Mouse (Mus musculus): ENCODE results near the gene Prr5l. TPM values are rescaled to one million over a fixed set of nuclear protein-coding genes. Genes with fewer than 3 reads are reported as not detected.
A peak's percentile ranks its signal among the peaks of the same experiment; 100 is the strongest.

Gene Prr5l
- total RNA-seq, 2 experiments from 2014 or later: 3.7 to 7.0 TPM

DNA sequence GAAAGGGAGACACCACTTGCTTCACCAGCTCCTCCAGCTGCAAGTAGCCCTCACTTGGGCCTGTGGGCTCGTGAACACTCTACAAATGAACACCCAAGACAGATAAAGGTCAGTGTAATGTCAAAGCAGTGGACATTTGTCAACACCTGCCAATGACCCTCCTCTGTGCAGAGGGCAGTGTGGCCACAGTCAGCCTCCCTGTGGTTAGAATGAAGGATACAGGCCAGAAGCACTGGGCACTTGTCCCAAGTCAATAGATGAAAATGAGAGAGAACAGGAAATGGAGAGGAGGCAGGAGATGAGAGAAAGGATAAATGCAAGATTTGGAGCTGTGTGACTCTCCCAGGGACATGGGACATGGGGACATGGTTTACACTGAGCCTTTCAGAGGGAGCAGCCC, 153.4 kb downstream of the Prr5l start:
- no peak for DNase-seq (ENCODE audit: low spot score in 2 of 2)

DNA sequence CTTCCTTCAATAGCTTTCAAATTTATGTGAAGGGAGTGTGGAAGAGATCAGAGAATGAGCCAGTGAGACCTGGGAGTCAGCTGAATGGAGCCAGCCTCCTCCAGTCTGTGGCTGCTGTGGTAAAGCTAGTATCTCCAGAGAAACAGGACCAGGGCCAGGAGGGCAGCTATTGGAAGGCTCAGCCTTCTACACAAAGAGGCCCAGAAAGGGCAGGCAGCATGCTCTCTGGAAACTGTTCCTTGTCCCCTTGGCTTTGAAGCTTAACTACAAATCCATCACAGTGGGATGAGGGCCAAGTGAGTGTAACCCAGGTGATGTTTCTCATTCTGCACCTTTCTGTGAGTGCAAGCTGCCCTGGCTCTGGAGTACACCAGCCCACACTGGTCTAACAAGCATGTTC, 155.0 kb downstream of the Prr5l start:
- no peak for DNase-seq (ENCODE audit: low spot score in 2 of 2)

DNA sequence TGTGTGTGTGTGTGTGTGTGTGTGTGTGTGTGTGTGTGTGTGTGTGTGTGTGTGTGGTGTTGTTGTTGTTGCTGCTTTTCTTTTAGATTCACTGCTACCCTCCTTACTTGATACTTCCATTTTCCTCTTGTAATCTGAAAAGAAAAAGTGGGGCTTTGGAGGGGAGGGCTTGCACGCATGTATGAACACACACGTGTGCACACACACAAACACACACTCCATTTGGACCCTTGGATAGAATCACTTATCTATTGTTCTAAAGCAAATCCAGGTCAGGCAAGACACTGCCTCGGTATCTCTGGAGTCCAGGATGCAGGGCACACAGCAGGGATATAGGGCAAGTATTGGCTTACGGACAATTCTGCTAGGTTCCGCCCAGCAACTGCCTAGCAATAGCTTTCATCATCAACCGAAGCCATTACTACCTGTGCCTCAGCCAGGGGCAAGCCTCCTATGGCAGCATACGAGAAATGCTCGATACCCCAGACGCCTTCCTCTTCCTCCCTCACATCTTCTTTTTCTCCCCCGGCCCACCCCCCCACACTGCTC, 159.4 kb downstream of the Prr5l start:
- no peak for DNase-seq (ENCODE audit: low spot score in 2 of 2)

DNA sequence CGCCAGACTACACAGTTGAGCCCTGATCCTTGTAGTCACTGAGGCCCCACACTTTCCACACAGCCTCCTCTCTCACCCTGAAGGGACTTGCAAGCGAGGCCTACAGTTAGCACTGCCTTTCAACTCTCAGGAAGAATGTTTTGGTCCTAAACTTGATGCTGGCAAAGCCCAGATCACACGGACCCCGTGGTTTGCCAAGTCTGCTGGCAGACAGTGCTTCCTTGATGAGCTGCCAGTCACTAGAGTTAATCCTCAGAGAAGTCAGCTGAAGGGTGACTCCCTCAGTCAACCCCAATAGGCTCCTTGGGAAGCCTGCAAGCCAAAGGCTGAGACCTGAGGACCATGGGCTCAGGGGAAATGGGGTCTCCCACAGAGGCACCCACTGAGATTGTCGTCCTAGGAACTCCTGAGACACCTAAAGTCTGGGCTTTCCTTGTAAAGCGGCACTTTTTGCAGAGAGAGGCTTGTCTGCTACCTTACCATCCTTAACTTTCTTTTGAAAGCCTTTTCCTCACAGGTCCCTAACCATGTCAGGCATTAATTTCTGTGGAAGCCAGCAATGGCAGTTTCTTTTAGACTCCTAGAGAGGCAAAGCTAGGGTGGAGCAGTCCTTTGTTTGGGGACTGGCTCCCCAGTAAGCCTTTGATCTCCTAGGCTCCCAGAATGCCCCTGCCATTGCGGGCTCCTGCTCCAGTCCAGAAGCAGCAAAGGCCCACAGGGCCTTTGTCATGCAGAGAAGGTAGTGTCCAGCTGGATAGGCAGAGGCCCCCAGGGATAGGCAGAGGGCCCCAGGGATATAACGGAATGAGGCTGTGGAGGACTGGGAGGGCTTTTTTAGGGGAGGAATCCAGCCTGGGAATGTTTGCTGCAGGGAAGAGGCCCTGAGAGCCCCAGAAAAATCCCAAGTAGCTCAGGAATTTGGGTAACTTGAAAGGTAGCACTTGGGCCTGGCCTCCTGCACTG, 160.2 kb downstream of the Prr5l start:
- DNase-seq (ENCODE audit: low spot score in 2 of 2): peak; percentile 16

DNA sequence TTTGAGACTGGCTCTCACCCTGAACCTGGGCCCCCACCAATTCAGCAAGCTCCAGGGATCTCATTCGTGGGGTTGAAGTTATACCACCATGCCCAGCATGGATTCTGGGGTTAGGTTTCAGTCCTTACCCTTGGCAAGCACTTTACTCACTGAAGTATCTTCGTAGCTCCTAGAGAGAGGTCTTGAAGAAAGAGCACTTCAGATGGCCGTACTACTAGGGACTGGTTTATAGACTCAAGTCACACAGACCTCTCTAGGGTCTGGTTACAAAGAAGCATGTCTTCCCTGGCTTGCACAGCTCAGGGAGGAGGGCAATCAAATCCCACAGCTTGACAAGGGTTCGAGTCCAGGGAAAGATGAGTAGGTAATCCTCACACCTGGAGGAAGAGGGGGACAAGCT, 161.0 kb downstream of the Prr5l start:
- DNase-seq (ENCODE audit: low spot score in 2 of 2): no peak

DNA sequence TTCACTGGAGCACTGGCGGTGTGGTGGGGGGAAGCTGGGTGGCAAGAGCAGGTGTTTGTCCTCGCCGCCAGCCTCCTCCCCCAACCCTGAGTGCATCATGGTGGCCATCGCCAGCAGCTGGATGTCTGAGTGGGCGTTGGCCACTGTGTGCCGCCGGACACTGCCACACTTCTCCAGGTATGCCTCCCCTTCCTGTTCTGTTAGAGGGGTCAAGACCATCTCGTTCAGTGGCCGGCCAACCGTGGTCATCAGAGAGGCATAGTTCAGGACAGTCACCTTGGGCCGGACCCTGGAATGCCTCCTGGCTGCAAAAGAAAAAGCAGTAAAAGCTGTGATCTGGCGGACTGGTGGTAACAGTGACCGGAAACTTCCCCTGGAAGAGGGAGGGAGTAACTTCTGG, 165.7 kb downstream of the Prr5l start:
- no peak for DNase-seq (ENCODE audit: low spot score in 2 of 2)

DNA sequence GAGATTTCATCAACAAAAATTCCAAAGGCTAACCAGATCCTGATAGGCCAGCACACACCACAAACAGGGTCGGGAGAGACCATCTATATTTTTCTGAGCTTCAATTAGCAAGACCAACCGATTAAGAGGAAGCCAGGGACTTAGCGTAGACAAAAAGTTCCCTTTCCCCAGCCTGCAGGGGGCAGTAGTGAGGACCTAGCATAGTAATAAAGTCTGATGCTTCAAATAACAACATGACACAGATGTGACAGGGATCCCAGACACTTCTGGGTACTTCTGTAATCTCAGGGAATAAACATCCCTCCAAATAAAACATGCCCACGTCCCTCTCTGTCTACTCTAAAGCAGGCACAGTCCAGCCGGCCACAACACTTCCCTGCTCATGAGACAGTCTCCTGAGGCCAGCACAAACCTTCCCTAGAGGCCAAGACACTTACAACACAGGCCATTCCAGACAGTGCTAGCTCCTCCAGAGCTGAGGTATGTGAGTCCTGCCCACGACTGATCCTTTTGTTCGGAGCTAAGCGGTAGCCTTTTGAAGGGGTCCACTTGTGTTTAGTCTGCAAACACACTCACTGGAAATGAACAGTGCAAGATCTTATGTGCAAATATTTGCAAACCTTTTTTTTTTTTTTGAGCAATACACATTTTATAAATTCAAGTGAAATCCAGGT, 167.0 kb downstream of the Prr5l start:
- no peak for DNase-seq (ENCODE audit: low spot score in 2 of 2)

DNA sequence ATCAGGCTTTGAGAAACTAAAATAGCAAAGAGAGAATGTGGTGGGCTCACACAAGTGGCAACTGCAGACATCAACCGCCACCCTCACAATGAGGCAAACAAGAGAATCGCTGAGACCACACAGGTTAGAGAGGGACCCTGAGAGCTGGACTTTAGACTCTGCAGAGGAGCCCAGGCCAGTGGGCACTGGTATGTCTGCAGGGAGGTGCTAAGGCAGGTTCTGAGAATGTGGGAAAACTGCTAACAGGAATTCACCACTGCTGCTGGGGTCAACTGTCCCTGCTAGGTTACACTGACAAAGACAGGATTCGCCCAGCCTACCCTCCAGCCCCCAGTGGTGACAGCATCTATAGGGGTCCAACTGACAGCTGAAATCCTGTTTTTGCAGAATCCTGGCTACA, 171.2 kb downstream of the Prr5l start:
- DNase-seq (ENCODE audit: low spot score in 2 of 2): no peak

DNA sequence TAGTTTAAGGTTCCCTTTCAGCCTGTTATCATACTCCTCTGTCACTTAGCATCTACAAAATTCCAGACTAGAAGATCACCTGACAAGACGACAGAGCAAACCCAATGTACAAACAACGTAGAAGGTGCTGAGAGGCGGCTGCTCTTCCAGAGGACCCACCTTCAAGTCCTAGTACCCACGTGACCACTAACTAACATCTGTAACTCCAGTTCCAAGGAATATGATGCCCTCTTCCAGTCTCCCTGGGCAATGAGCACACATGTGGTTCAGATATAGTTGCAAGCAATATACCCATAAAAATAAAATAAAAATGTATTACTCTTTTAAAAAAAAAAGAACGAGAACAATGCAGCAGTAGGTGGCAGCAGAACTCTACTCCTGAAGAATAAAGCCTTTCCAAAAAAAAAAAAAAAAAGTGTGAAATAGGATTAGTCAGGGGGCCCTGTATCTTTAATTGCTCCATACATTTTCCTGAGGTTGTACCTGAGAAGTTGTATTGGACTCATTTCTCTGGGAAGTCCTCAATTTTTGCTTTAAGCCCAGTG, 176.8 kb downstream of the Prr5l start:
- peak in 1 of 2 experiments; percentile 29 for DNase-seq (ENCODE audit: low spot score in 2 of 2)

DNA sequence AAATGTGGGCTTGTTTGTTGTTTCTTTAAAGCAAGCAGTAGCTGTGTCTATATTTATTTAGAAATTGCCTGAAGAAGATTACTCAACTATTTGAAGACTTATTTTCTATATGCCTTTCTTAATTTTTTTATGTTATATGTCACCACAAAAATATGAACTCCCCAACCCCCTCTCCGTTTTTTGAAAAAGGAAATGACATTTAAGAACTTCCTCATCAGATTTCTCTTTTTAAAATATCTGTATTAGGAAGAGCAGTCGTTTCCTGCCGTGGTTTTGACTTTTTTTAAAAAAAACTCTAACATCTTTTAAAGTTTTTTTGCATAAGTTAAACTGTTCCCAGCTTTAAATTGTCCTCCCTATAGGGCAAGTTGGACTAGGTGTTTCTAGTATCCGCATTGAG, 183.5 kb downstream of the Prr5l start:
- DNase-seq (ENCODE audit: low spot score in 2 of 2): no peak

DNA sequence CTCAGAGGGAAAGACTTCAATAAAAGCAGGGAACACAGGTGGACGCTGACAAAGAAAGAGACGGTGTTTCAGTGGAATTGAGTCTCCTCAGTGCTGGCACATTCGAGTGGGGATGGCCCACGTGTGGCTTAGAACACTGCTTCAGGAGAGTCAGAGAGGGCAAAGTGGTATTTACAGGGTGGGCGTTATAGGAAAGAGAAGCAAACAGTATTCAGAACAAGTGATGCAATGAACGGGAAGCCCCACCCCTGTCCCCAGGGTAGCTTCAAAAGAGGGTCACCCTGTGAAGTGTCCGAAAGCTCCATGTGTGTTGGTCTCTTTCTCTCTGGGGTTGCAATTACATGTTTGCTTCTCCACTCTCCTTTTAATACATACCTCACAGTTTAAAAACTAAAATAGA, 187.2 kb downstream of the Prr5l start:
- no peak for DNase-seq (ENCODE audit: low spot score in 2 of 2)

DNA sequence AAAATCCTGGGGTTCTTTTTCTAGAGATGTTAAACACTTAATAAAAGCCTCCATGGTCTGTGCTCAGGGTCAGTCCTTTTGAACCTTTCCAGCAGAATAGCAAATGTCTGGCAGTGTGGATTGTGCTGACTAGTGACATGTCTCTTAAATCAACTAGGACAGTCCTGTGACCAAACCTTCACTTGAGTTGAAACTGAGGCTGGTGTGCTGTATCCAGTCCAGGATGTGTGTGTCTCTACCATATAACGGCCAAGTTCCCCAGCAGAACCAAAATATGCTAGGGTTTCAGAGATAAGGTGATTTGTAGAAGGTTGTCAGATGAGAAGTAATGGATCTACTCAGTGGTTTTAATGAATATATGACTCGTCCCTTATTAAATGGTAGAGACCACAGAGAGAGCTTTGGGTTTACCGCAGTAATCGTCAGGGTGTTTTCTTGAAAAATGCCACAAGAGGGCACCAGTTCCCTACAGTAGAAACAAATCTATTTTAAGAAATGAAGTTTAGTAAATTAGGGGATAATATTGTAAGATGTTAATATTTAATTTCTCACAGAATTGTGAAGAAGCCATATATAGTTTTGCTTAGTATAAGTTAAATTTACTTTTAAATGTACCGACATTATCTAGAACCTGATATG, 189.1 kb downstream of the Prr5l start:
- DNase-seq (ENCODE audit: low spot score in 2 of 2): peak; percentile 10 to 55

DNA sequence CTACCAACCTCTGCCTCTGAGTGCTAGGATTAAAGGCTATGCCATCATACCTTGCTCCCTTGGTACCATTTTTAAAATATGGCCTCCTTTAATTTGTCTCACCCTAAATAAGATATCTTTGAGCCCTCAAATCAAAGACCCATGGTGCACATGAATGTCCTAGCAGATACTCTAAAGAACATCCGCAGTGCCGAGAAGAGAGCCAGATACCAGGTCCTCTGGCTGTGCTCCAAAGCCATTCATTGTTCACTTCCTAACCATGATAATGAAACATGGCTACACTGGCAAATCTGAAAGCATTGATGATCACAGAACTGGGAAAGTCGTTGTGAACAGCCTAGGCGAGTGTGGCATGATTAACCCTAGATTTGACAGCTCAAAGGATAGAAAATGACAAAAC, 189.8 kb downstream of the Prr5l start:
- no peak for DNase-seq (ENCODE audit: low spot score in 2 of 2)

DNA sequence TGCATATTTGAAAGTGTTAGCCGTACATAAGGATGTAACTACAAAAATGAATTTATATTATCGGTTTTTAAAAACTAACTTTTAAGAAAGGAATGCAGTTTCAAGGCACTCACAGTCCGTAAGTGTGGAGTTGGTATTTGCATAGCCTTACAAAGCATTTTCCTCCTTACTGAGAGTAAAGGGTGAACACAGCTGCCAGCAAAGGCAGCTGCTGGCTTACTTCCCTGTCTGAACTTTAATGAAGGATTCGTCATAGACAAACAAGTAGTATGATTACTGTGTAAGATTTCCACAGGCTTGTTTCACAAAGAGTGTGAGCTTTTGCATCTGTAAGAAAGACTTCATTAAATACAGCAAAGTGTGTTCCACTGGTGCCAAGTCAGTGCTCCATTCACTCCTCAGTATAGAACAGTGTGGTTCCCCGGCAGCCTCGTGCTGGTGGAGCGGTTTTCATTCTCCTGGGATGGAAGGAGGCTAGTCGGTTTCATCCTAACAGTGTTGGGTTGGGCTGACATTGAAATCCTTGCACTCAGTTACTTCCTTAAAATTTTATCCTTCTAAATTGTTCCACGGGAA, 192.5 kb downstream of the Prr5l start:
- DNase-seq (ENCODE audit: low spot score in 2 of 2): no peak

DNA sequence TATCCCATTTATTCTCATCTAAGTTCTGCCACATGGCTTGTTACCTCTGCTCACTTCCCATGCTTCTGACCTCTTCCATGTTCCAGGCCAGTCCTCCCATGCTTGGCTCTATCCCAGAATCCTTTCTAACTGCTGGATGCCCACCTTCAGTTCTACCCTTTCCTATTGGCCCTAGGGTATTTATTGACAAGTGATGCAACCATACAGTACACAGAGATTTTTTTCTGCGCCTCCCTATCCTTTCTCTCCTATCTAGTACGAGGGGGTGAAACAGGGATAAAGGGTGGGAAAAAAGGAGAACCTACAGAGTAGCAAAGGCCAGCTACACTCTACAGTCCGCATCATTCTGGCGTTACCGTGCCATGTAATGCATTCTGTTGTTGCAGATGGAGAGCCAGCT, 194.8 kb downstream of the Prr5l start:
- DNase-seq (ENCODE audit: low spot score in 2 of 2): peak in 1 of 2 experiments; percentile 31

DNA sequence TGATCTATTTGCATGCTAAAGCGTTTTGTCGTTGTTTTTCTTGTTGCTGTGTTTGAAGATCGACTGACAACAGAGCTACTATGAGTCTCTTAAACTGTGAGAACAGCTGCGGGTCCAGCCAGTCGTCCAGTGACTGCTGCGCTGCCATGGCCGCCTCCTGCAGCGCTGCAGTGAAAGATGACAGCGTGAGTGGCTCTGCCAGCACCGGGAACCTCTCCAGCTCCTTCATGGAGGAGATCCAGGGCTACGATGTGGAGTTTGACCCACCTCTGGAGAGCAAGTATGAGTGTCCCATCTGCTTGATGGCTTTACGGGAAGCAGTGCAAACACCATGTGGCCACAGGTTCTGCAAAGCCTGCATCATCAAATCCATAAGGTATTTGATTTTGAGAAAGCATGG, 198.4 kb downstream of the Prr5l start:
- DNase-seq (ENCODE audit: low spot score in 2 of 2): peak; percentile 16 to 37

DNA sequence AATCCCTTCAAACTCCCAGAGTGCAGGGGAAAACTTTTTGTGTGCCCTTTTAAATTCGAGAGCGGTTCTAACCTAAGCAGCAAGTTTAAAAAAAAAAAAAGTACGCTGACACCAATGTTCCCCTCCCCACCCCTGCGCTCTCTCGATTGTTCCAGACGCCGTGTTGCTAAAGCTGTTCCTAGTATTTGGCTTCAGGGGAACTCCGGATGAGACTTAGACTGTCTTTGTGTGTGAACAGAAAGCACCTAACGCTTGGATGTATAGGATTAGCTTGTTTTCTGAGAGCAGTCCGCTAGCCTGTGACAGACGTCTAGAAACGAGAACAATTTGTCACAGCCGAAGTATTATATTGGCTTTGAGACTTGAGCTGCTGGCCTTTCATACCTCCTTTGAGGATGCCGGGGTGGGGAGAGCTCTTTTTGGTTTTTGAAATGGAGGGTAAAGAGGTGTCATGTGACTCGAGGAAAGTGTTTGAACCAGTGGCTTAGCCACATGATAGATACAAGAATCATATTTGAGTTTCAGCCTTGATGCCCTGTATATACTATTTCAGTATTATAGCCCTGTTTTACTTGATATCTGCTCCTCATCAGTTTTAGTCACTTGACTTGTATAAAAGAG, 203.6 kb downstream of the Prr5l start:
- no peak for DNase-seq (ENCODE audit: low spot score in 2 of 2)

DNA sequence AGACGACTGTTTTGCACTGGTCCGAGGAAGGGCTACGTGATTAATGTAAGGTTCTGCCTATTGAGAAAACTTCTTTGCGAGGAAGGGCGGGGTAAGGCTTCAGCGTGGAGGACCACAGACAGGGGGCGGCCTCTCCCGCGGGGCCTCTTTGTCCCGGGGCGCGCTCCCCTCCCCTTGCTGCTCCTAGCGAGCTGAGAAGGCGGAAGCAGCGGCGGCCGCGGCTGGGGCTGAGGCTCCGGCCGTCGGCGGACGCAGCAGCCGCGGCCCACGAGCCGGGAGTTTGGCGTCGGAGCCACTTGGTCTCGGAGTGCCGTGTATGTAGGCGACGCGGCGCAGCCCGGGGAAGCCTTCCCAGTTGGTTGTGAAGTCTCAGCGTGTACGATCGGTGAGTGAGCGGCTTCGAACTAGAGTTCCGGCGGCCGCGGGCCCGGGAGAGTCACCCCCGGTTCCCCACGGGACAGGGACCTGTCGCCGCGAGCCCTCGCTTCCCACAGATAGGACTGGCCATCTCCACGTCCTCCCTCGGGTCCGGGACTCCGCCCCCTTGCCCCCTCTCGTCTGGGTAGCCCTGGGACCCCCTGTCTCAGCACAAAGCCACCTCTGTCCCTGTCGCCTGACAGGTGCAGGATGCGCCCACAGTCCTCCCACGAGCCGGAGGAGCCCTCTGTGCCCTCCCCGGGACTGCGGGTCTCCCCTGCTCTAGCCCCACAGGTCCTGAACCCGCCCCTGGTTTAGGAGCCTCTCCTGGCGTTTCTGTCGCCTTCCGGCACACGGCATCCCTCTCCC, 204.4 kb downstream of the Prr5l start, which contains the start of gene Traf6:
Gene Traf6, plus strand, starts transcription at position 194 of the 786 bp plus-strand sequence.
- peak; percentile 79 to 83 for DNase-seq (ENCODE audit: low spot score in 2 of 2)

DNA sequence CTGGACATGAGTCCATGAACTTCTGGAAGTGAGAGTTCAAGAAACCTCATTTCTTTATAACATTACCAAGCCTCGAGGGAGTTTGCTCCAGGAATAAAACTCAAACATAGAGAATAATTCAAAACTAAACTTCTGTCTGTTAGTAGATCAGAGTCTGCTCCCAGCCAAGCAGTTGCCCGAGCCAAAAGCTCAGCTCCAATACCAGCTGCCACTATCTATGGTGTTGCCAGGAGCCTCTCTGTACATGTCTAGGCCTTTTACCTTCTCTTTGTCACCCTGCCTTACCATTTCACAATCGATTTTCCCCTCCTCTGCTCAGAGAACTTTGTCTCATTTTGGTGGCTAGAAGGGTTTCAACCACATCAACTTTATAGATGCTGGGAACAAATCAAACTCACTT, 209.3 kb downstream of the Prr5l start:
- DNase-seq (ENCODE audit: low spot score in 2 of 2): peak in 1 of 2 experiments; percentile 69

DNA sequence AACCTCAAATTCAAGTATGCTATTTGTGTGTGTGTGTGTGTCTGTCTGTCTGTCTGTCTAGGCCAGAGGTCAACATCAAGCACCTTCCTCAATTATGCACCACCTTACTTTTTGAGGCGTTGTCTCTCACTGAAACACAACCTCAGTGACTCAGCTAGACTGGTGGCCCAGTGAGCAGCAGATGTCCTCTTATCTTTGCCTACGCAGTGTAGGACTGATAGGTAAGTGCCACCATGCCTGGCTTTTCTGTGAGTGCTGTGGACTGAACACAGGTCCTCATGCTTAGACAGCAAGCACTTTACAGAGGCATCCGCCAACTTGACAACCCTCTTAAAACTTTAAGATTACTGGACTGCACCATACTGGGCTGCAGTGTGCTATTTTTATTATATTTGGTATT, 214.1 kb downstream of the Prr5l start:
- DNase-seq (ENCODE audit: low spot score in 2 of 2): no peak
